Mouse (Mus musculus): Measurements from ENCODE around the gene Atxn1l.

- TF ChIP-seq POLR2A (IDR thresholded peaks at IDR 0.05; ENCODE audit: insufficient read depth, low read depth, low read length) = no peak
- no peak for TF ChIP-seq CTCF (IDR thresholded peaks at IDR 0.05; ENCODE audit: insufficient read depth, low read depth, low read length)
Observed at GRCm38 (mm10) chr8:109734018-109734417, 3.5 kb downstream of the Atxn1l start.
